Mouse (Mus musculus) kidney, postnatal 0 days (tissue): ENCODE measurements around the gene Ttc23. TPM values are rescaled to one million over a fixed set of nuclear protein-coding genes. Genes with fewer than 3 reads are reported as not detected.
A peak's percentile ranks its signal among the peaks of the same experiment; 100 is the strongest.

Experiments used
- ATAC-seq: fragments of 200-750 bp; cut with Nextera tagmentation; replicated peaks from 2 replicates; pipeline ENCODE4 v1.8.0; 2017; ENCODE audit warnings: low read depth, moderate number of reproducible peaks, moderate TSS enrichment, moderate library complexity; ENCODE audit not compliant: low FRiP score
- DNase-seq: peaks from one replicate; pipeline ENCODE4 v3.0.0-alpha.2; 2016; ENCODE audit warnings: low spot score
- H3K27ac ChIP-seq: fragments of 300-500 bp; sonication (generic); 2 replicates; pipeline ENCODE4 v1.5.1; 2014; ENCODE audit warnings: mild to moderate bottlenecking
- H3K27me3 ChIP-seq: fragments of 300-500 bp; sonication (generic); 2 replicates; pipeline ENCODE4 v1.6.1; 2014; ENCODE audit warnings: low read length, mixed read lengths; ENCODE audit not compliant: insufficient read depth
- H3K36me3 ChIP-seq: fragments of 300-500 bp; sonication (generic); 2 replicates; pipeline ENCODE4 v1.6.1; 2014; ENCODE audit warnings: low read length, mixed read lengths; ENCODE audit not compliant: insufficient read depth
- H3K4me1 ChIP-seq: fragments of 300-500 bp; sonication (generic); replicated peaks from 2 replicates; pipeline ENCODE4 v1.6.1; 2014; ENCODE audit warnings: antibody characterized with exemption, low read length, mixed read lengths; ENCODE audit not compliant: insufficient read depth
- H3K4me2 ChIP-seq: fragments of 300-500 bp; sonication (generic); 2 replicates; pipeline ENCODE4 v1.6.1; 2014; ENCODE audit warnings: mild to moderate bottlenecking, low read length, moderate library complexity, mixed read lengths
- H3K4me3 ChIP-seq: fragments of 300-500 bp; sonication (generic); replicated peaks from 2 replicates; pipeline ENCODE4 v1.5.1; 2014; ENCODE audit warnings: low read depth, low read length
- H3K9ac ChIP-seq: fragments of 300-500 bp; sonication (generic); 2 replicates; pipeline ENCODE4 v1.6.1; 2014; ENCODE audit warnings: low read depth, low read length
- H3K9me3 ChIP-seq: fragments of 300-500 bp; sonication (generic); replicated peaks from 2 replicates; pipeline ENCODE4 v1.6.1; 2016; ENCODE audit warnings: low read length, inconsistent platforms, mixed read lengths
- CTCF ChIP-seq: IDR thresholded peaks from 2 replicates; pipeline ENCODE4 v1.5.1; 2016; ENCODE audit warnings: antibody characterized with exemption, low read depth, mild to moderate bottlenecking, moderate library complexity
- WGBS: fragments of 180-500 bp; shearing (Covaris S2); extraction: QIAGEN DNeasy Blood & Tissue Kit; methylation state at CpG from one replicate; pipeline ENCODE4 v1.1.7; 2014; 5-methylcytosine and 5-hydroxymethylcytosine counted together
- polyA plus RNA-seq: library from polyadenylated mRNA; unstranded; fragments of >200 nt; fragmentation: Nextera tagmentation; extraction: Ambion mirVana; gene quantifications from 2 replicates; pipeline ENCODE4 v1.2.1, GENCODE M21; 2015

Ttc23 gene
- polyA plus RNA-seq, 1 experiment from 2014 or later, result 25.6 TPM

DNA sequence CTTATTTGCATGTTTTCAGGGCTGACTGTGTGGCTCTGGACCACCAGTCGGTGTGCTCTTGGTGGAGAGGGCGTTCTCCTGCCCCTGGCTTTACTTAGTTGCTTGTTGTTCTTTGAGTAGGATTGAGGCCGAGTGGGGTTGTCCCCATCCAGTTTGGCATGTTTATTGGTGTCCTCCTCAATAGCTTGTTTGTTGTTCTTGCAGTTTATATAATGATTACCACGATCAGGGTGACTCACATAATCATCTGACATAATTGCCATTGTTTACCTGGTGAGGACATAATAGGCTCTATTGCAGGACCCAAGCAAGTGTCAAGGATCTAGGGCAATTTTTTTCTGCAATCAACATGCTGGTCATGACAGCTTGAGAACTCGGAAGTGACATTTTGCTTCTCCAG, 5.0 kb downstream of the Ttc23 start:
- Histone ChIP-seq H3K9me3 (no peaks in the 10 kb centered on the region), H3K4me1 (peaks cover 30% of the 10 kb centered on the region), H3K36me3 (no peaks in the 10 kb centered on the region), H3K9ac (no peak overlapping the region), H3K27me3 (no peaks in the 10 kb centered on the region), H3K4me3 (no peak overlapping the region), H3K27ac (no peak overlapping the region), H3K4me2 (no peak overlapping the region)
- no peak for TF ChIP-seq CTCF
- 52% methylated on average over 5 of the region's 5 CpGs for WGBS
- no peak for ATAC-seq
- no peak for DNase-seq

DNA sequence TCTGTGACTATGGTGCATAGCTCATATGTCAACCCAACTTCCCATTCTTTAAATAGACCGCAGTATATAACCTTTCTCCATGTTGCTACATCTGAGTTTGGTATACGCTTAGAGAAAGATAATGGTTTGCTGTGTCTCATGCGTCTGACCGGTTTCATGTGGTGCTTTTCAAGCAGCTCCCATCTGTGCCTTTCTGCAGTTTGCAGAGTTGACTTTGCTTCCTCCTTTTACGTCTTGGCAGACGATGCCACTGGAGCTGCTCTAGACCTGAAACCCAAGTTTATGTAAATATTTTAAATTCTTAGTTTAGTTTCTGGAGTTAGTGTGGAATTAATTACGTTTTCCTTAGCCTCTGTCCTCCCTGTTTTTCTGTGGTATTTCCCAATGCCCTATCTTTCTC, 7.5 kb downstream of the Ttc23 start:
- no peak for TF ChIP-seq CTCF
- Histone ChIP-seq H3K4me2 (no peak overlapping the region), H3K4me3 (no peak overlapping the region), H3K27me3 (no peaks in the 10 kb centered on the region), H3K4me1 (peaks cover 18% of the 10 kb centered on the region), H3K9ac (no peak overlapping the region), H3K36me3 (no peaks in the 10 kb centered on the region), H3K27ac (no peak overlapping the region), H3K9me3 (no peaks in the 10 kb centered on the region)
- no peak for DNase-seq
- WGBS, result 70% methylated on average over 7 of the region's 7 CpGs
- ATAC-seq, result no peak

DNA sequence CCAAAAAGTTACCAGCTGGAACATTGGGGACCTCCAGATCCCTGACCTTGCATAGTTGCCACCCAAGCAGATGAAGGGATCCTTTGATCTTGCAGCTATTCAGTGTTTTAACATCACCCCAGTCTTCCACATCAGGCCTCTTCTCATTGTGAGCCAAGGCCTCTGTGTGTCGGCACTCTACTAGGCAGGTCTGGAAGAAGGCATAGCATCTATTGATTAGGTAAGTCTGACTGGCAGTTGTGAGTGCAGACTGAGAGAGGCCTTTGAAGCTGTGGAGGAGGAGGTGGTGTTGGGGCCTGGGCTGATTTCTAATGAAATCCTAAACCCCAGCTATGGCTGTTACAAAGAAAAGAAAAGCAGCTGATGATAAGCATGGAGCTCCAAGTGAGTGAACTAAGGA, 8.0 kb downstream of the Ttc23 start:
- H3K4me2 ChIP-seq, result peak overlapping the region; percentile 15; the same call in 1 of the 2 replicates
- WGBS, result 15% methylated on average over 1 of the region's 1 CpGs
- H3K27ac ChIP-seq, result no peak overlapping the region
- H3K27me3 ChIP-seq, result no peaks in the 10 kb centered on the region
- H3K36me3 ChIP-seq, result no peaks in the 10 kb centered on the region
- no peak for TF ChIP-seq CTCF
- no peak for ATAC-seq
- peak; percentile 68 for DNase-seq
- H3K9ac ChIP-seq, result no peak overlapping the region
- no peak overlapping the region for H3K4me3 ChIP-seq
- H3K9me3 ChIP-seq, result no peaks in the 10 kb centered on the region
- peaks cover 14% of the 10 kb centered on the region for H3K4me1 ChIP-seq

DNA sequence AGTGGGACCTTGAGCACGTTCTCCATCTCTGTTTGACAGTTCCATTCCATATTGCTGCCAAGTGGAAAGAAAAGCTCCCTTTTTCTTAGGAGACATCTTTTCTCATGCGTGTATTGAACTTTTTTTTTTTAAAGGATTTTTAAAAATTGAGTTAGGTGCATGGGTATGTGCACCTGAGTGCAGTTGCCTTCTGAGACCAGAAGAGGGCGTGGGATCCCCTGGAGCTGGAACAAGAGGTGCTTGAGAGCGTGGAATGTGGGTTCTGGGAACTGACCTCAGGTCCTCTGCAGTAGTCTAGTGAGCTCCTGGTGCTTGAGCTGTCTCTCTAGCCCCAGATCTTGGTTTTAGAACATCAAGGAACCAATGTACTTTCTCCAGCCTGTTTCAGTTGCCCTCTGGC, 10.9 kb downstream of the Ttc23 start:
- DNase-seq, result no peak
- no peak for ATAC-seq
- 82% methylated on average over 4 of the region's 4 CpGs for WGBS

DNA sequence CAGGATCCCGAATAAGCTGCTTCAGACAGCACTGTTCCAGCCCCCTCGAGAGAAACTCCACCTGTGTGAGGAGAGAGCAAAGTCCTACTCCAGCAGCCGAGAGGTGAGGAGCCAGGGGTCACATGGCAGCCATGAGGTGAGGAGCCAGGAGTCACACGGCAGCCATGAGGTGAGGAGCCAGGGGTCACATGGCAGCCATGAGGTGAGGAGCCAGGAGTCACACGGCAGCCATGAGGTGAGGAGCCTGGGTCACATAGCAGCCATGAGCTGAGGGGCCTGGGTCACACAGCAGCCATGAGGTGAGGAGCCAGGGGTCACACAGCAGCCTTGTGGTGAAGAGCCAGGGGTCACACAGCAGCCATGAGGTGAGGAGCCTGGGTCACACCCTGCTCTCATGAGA, 15.2 kb downstream of the Ttc23 start:
- DNase-seq (no peak), ATAC-seq (peak; percentile 46)
- WGBS, result 60% methylated on average over 5 of the region's 5 CpGs
- no peak for TF ChIP-seq CTCF
- Histone ChIP-seq H3K4me2 (no peak overlapping the region), H3K36me3 (no peaks in the 10 kb centered on the region), H3K9me3 (no peaks in the 10 kb centered on the region), H3K4me3 (no peak overlapping the region), H3K27me3 (no peaks in the 10 kb centered on the region), H3K9ac (no peak overlapping the region), H3K4me1 (no peaks in the 10 kb centered on the region), H3K27ac (no peak overlapping the region)

More for the DNA sequence above, 10.9 kb downstream of the Ttc23 start:
- H3K36me3 ChIP-seq, result no peaks in the 10 kb centered on the region
- TF ChIP-seq CTCF, result 0 out of 2 replicates have a peak, but pooled peaks have one; percentile 11
- H3K27ac ChIP-seq, result no peak overlapping the region
- no peak overlapping the region for H3K9ac ChIP-seq
- H3K4me1 ChIP-seq, result peaks cover 12% of the 10 kb centered on the region
- H3K4me3 ChIP-seq, result no peak overlapping the region
- H3K9me3 ChIP-seq, result no peaks in the 10 kb centered on the region
- H3K27me3 ChIP-seq, result no peaks in the 10 kb centered on the region
- no peak overlapping the region for H3K4me2 ChIP-seq

DNA sequence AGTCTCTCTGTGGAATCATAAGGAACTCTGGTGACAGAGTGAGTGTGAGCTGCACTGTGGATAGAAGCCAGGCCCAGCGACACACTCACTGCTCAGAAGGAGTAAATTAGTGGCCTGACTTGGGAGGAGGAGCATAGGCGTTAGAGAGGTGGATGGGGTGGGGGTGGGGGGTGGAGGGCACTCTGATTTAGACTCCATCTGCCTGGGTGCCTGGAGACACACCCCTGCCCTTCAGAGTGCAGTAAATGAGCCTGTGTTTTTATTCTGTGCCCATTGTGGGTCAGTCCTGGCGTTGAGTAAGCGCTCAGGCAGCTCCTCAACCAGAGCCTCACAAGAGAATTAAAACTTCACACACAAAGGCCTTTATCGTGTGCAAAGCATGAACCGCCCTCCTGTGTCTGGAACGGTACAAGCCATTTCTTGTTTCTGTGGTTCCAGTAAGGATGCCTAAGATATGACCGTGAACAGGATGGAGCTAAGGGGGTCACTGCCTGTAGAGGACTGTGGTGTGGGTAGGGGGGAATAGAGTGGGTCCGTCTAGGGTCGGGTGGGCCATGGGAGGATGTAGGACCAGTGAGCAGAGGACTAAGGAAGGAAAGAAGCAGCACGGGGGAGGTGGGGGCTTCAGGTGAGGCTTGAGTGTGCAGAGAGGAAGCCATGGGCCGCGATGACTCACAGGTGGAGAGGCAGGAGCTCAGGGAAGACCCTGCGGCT, 16.9 kb downstream of the Ttc23 start:
- H3K27ac ChIP-seq, result no peak overlapping the region
- H3K27me3 ChIP-seq, result no peaks in the 10 kb centered on the region
- H3K4me3 ChIP-seq, result no peak overlapping the region
- peaks cover 4% of the 10 kb centered on the region; the same call in 1 of the 2 replicates for H3K36me3 ChIP-seq
- H3K4me2 ChIP-seq, result no peak overlapping the region
- H3K9ac ChIP-seq, result no peak overlapping the region
- ATAC-seq (no peak), DNase-seq (no peak)
- WGBS, result 79% methylated on average over 14 of the region's 14 CpGs
- TF ChIP-seq CTCF, result no peak
- no peaks in the 10 kb centered on the region for H3K4me1 ChIP-seq
- no peaks in the 10 kb centered on the region for H3K9me3 ChIP-seq

DNA sequence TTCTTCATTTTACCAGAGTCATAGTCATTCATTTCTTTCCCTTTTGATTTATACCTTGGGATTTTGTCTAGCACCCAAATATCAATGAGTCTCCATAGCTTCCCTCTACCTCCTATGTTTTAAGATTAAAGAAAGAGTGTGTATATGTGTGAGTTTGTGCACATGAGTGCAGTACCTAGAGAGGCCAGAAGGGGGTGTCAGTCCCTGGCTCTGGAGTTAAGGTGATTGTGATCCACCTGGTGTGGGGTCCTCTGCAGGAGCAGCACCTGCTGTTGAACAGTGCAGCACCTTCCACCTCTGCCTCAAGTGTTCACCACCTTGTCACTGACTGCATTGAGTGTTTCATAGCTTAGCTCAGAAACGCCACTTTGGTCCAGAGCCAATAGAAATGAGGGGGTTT, 23.8 kb downstream of the Ttc23 start:
- peak; percentile 42 for TF ChIP-seq CTCF

More for the DNA sequence above, 23.8 kb downstream of the Ttc23 start:
- ATAC-seq (no peak), DNase-seq (no peak)
- WGBS, result 90% methylated on average over 1 of the region's 1 CpGs
- H3K27ac ChIP-seq, result no peak overlapping the region
- H3K9ac ChIP-seq, result no peak overlapping the region
- H3K4me2 ChIP-seq, result no peak overlapping the region
- no peaks in the 10 kb centered on the region for H3K9me3 ChIP-seq
- peaks cover 20% of the 10 kb centered on the region for H3K36me3 ChIP-seq
- no peaks in the 10 kb centered on the region for H3K27me3 ChIP-seq
- H3K4me3 ChIP-seq, result no peak overlapping the region
- H3K4me1 ChIP-seq, result no peaks in the 10 kb centered on the region
